Mouse (Mus musculus) forebrain, embryonic 14.5 days (tissue): ENCODE measurements around the gene Gtf3c1. TPM values are rescaled to one million over a fixed set of nuclear protein-coding genes. Genes with fewer than 3 reads are reported as not detected.

Experiments used
- ATAC-seq: fragments of 200-750 bp; cut with Nextera tagmentation; 2 replicates; pipeline ENCODE4 v1.8.0; 2017; ENCODE audit warnings: mild to moderate bottlenecking, moderate library complexity
- DNase-seq: peaks from one replicate; pipeline ENCODE4 v3.0.0-alpha.2; 2015; ENCODE audit warnings: low spot score
- H3K27ac ChIP-seq: fragments of 300-500 bp; sonication (generic); 2 replicates; pipeline ENCODE4 v1.5.1; 2014; ENCODE audit warnings: low read depth, mild to moderate bottlenecking, control low read depth, low read length, moderate library complexity
- H3K27me3 ChIP-seq: fragments of 300-500 bp; sonication (generic); replicated peaks from 2 replicates; pipeline ENCODE4 v1.6.1; 2014; ENCODE audit warnings: low read length, control low read depth, mixed read lengths; ENCODE audit not compliant: control insufficient read depth, insufficient read depth
- H3K36me3 ChIP-seq: fragments of 300-500 bp; sonication (generic); 2 replicates; pipeline ENCODE4 v1.6.1; 2014; ENCODE audit warnings: low read length, control low read depth; ENCODE audit not compliant: control insufficient read depth, insufficient read depth
- H3K4me1 ChIP-seq: fragments of 300-500 bp; sonication (generic); 2 replicates; pipeline ENCODE4 v1.6.1; 2014; ENCODE audit warnings: antibody characterized with exemption, low read length, control low read depth; ENCODE audit not compliant: control insufficient read depth, insufficient read depth
- H3K4me2 ChIP-seq: fragments of 300-500 bp; sonication (generic); 2 replicates; pipeline ENCODE4 v1.6.1; 2014; ENCODE audit warnings: mild to moderate bottlenecking, control low read depth, low read length
- H3K4me3 ChIP-seq: fragments of 300-500 bp; sonication (generic); 2 replicates; pipeline ENCODE4 v1.5.1; 2014; ENCODE audit warnings: low read depth, low read length, control low read depth
- H3K9ac ChIP-seq: fragments of 300-500 bp; sonication (generic); 2 replicates; pipeline ENCODE4 v1.6.1; 2014; ENCODE audit warnings: mild to moderate bottlenecking, low read length, control low read depth, moderate library complexity
- H3K9me3 ChIP-seq: fragments of 300-500 bp; sonication (generic); replicated peaks from 2 replicates; pipeline ENCODE4 v1.6.1; 2016; ENCODE audit warnings: low read length, control low read depth, mixed read lengths; ENCODE audit not compliant: control insufficient read depth
- WGBS: fragments of 180-500 bp; shearing (Covaris S2); extraction: QIAGEN DNeasy Blood & Tissue Kit; methylation state at CpG from one replicate; pipeline ENCODE4 v1.1.7; 2014; 5-methylcytosine and 5-hydroxymethylcytosine counted together
- polyA plus RNA-seq: library from polyadenylated mRNA; unstranded; fragments of >200 nt; fragmentation: Nextera tagmentation; extraction: Ambion mirVana; gene quantifications from 2 replicates; pipeline ENCODE4 v1.2.1, GENCODE M21; 2014

The Gtf3c1 gene
- 33.5 and 41.0 TPM in 2 replicates for polyA plus RNA-seq

- DNase-seq (peak; percentile 100), ATAC-seq (peak; percentile 99)
- Histone ChIP-seq H3K36me3 (peaks cover 16% of the 10 kb centered on the region), H3K27ac (peak within 1 kb of the TSS; percentile 92), H3K27me3 (no peaks in the 10 kb centered on the region), H3K9ac (peak within 1 kb of the TSS; percentile 96), H3K9me3 (no peaks in the 10 kb centered on the region), H3K4me2 (peak within 1 kb of the TSS; percentile 84), H3K4me3 (peak within 1 kb of the TSS; percentile 96), H3K4me1 (peaks cover 26% of the 10 kb centered on the region)
- WGBS = under 1% methylated on average over 45 of the region's 45 CpGs
Observed at GRCm38 (mm10) chr7:125707593-125708022, at the start of gene Gtf3c1, which contains the start of gene D430042O09Rik. Gene Gtf3c1 (minus strand): TSS chr7:125707780. Gene D430042O09Rik (plus strand): TSS chr7:125707888.

- no peak for ATAC-seq
Observed at GRCm38 (mm10) chr7:125756806-125757205, 49.2 kb upstream of the Gtf3c1 start.

GRCm38 (mm10) chr7:125753326-125753715, 45.7 kb upstream of the Gtf3c1 start:
- H3K4me1 ChIP-seq = no peaks in the 10 kb centered on the region
- no peak overlapping the region for H3K4me3 ChIP-seq
- H3K36me3 ChIP-seq = no peaks in the 10 kb centered on the region
- no peak overlapping the region for H3K4me2 ChIP-seq
- ATAC-seq (no peak), DNase-seq (no peak)
- 87% methylated on average over 3 of the region's 3 CpGs for WGBS
- H3K27me3 ChIP-seq = no peaks in the 10 kb centered on the region
- H3K27ac ChIP-seq = no peak overlapping the region
- no peak overlapping the region for H3K9ac ChIP-seq
- H3K9me3 ChIP-seq = no peaks in the 10 kb centered on the region

More at GRCm38 (mm10) chr7:125756806-125757205, 49.2 kb upstream of the Gtf3c1 start:
- H3K4me1 ChIP-seq = no peaks in the 10 kb centered on the region
- DNase-seq = peak; percentile 34
- no peak overlapping the region for H3K9ac ChIP-seq
- H3K4me3 ChIP-seq = no peak overlapping the region
- H3K27me3 ChIP-seq = no peaks in the 10 kb centered on the region
- no peak overlapping the region for H3K27ac ChIP-seq
- H3K36me3 ChIP-seq = peaks cover 2% of the 10 kb centered on the region; the same call in 1 of the 2 replicates
- H3K4me2 ChIP-seq = no peak overlapping the region
- no peaks in the 10 kb centered on the region for H3K9me3 ChIP-seq
- WGBS = 76% methylated on average over 6 of the region's 6 CpGs

- Histone ChIP-seq H3K4me1 (no peaks in the 10 kb centered on the region), H3K27ac (no peak overlapping the region), H3K4me3 (no peak overlapping the region), H3K9ac (no peak overlapping the region), H3K9me3 (no peaks in the 10 kb centered on the region), H3K36me3 (no peaks in the 10 kb centered on the region), H3K27me3 (no peaks in the 10 kb centered on the region), H3K4me2 (no peak overlapping the region)
- ATAC-seq = no peak
- no peak for DNase-seq
- WGBS = 91% methylated on average over 7 of the region's 7 CpGs
Observed at GRCm38 (mm10) chr7:125752699-125753325, 45.2 kb upstream of the Gtf3c1 start.

GRCm38 (mm10) chr7:125748186-125748585, 40.6 kb upstream of the Gtf3c1 start:
- ATAC-seq = no peak
- Histone ChIP-seq H3K9ac (no peak overlapping the region), H3K27ac (no peak overlapping the region), H3K4me3 (no peak overlapping the region), H3K4me2 (no peak overlapping the region), H3K36me3 (no peaks in the 10 kb centered on the region), H3K9me3 (no peaks in the 10 kb centered on the region), H3K4me1 (no peaks in the 10 kb centered on the region), H3K27me3 (no peaks in the 10 kb centered on the region)
- 51% methylated on average over 3 of the region's 3 CpGs for WGBS
- peak; percentile 76 for DNase-seq

GRCm38 (mm10) chr7:125747316-125747690, 39.7 kb upstream of the Gtf3c1 start:
- DNase-seq (no peak), ATAC-seq (peak; percentile 5; the same call in 1 of the 2 replicates)
- no peaks in the 10 kb centered on the region for H3K4me1 ChIP-seq
- H3K36me3 ChIP-seq = no peaks in the 10 kb centered on the region
- H3K27me3 ChIP-seq = no peaks in the 10 kb centered on the region
- no peak overlapping the region for H3K4me3 ChIP-seq
- no peaks in the 10 kb centered on the region for H3K9me3 ChIP-seq
- 66% methylated on average over 7 of the region's 7 CpGs for WGBS
- H3K4me2 ChIP-seq = no peak overlapping the region
- H3K9ac ChIP-seq = no peak overlapping the region
- no peak overlapping the region for H3K27ac ChIP-seq

GRCm38 (mm10) chr7:125746621-125747315, 39.2 kb upstream of the Gtf3c1 start:
- no peak overlapping the region for H3K9ac ChIP-seq
- DNase-seq = no peak
- no peaks in the 10 kb centered on the region for H3K4me1 ChIP-seq
- no peaks in the 10 kb centered on the region for H3K36me3 ChIP-seq
- H3K27ac ChIP-seq = no peak overlapping the region
- WGBS = 93% methylated on average over 2 of the region's 2 CpGs
- no peak for ATAC-seq
- no peak overlapping the region for H3K4me2 ChIP-seq
- H3K27me3 ChIP-seq = no peaks in the 10 kb centered on the region
- no peaks in the 10 kb centered on the region for H3K9me3 ChIP-seq
- H3K4me3 ChIP-seq = no peak overlapping the region

GRCm38 (mm10) chr7:125744774-125745173, 37.2 kb upstream of the Gtf3c1 start:
- H3K27me3 ChIP-seq = no peaks in the 10 kb centered on the region
- ATAC-seq = no peak
- no peaks in the 10 kb centered on the region for H3K9me3 ChIP-seq
- no peak for DNase-seq
- H3K36me3 ChIP-seq = no peaks in the 10 kb centered on the region
- no peak overlapping the region for H3K4me2 ChIP-seq
- 86% methylated on average over 1 of the region's 1 CpGs for WGBS
- H3K4me1 ChIP-seq = no peaks in the 10 kb centered on the region
- H3K4me3 ChIP-seq = no peak overlapping the region
- H3K27ac ChIP-seq = no peak overlapping the region
- H3K9ac ChIP-seq = no peak overlapping the region

- DNase-seq (no peak), ATAC-seq (no peak)
- Histone ChIP-seq H3K27ac (no peak overlapping the region), H3K27me3 (no peaks in the 10 kb centered on the region), H3K9ac (no peak overlapping the region), H3K4me1 (no peaks in the 10 kb centered on the region), H3K4me3 (no peak overlapping the region), H3K9me3 (no peaks in the 10 kb centered on the region), H3K36me3 (no peaks in the 10 kb centered on the region), H3K4me2 (no peak overlapping the region)
- WGBS = 57% methylated on average over 1 of the region's 1 CpGs
Observed at GRCm38 (mm10) chr7:125741271-125741703, 33.7 kb upstream of the Gtf3c1 start.
